Mouse (Mus musculus): ENCODE results near the gene Ginm1. TPM values are rescaled to one million over a fixed set of nuclear protein-coding genes. Genes with fewer than 3 reads are reported as not detected.
A peak's percentile ranks its signal among the peaks of the same experiment; 100 is the strongest.
"Not testable (repeated sequence)": the region's sequence is repeated elsewhere in the genome, so short reads cannot be mapped to it uniquely, and the experiment has no call there.

The Ginm1 gene
- polyA plus RNA-seq, 1 experiment from 2014 or later, result 46.5 TPM

DNA sequence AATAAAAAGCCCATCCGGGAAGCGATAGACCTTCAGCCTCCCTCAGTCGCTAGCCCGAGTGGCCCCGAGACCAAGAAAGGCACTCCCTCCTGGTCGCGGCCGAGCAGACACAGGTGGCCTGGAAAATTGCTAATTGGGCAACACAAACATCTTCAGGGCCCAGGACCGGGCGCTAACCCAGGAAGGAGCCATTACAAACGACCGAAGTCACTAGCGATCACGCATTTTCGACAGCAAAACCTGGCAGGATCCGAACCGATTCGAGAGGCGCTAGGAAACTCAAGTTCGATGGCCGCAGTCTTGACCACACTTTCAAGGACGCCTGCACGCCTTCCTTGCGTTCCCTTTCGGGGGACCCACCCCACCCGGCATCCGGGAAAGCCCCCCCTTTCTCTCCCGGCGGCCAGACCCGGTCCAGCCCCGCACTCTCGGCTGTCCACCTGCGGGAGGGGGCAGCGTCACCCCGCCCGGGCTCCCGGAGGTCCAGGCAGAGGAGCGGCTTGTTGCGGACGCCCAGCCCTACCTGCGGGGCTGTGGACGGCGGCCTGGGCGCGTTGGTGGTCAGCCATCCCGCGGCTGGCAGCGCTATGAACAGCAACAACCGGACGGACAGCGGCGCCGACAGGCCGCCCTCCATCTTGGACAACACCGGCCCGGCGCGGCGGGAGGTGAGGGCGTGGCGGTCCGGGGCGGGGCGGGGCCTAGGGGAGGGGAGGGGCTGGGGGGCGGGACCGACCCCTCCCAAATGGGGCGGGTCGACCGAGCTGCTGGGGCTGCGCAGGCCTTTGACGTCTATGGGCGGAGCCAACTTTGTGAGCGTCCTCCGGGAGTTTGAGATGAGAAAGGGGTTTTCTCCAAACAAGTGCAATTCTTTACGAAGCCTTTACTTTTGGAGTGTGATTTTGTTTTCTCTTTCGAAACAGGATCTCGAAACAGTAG, 12.1 kb downstream of the Ginm1 start:
- H3K27me3 ChIP-seq (replicated peaks; ENCODE audit: control insufficient read depth, insufficient read depth, low read length), result no peaks in the 10 kb centered on the region
- H3K36me3 ChIP-seq (ENCODE audit: control insufficient read depth, insufficient read depth), result 0 out of 2 replicates have a peak, but pooled peaks cover 2% of the 10 kb centered on the region
- peaks cover 7% of the 10 kb centered on the region for H3K4me1 ChIP-seq (replicated peaks; ENCODE audit: control insufficient read depth, insufficient read depth, low read length)
- peak overlapping the region; percentile 72 for H3K9ac ChIP-seq (replicated peaks; ENCODE audit: low read depth, low read length)
- WGBS, result under 1% methylated on average over 65 of the region's 77 CpGs
- no peak overlapping the region for H3K27ac ChIP-seq (ENCODE audit: low read length)
- H3K4me3 ChIP-seq (replicated peaks; ENCODE audit: low read length), result peak overlapping the region; percentile 72
- H3K4me2 ChIP-seq (ENCODE audit: low read length), result peak overlapping the region; percentile 79
- peak; percentile 95 for ATAC-seq
- no peaks in the 10 kb centered on the region for H3K9me3 ChIP-seq (ENCODE audit: control insufficient read depth, low read length)

DNA sequence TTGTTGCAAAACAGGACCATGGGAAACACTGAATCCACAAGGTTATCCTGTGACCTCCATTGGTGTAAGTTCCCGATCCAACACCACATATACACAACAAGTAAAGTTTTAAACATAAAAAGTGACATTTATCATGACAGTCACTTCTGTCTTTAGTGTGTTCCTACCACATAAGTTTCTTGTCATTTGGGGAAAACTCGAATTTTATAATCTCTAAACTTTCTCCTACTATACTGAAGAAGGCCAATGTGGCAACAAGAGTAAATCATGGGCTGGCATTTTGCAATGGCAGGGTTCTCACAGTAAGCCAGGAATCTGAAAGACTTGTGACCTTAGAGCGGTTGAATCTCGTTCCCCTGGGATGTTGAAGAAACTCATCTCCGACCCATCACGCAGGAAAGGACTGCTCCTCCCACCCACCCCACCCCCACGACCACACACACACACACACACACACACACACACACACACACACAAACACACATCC, 12.8 kb downstream of the Ginm1 start:
- Histone ChIP-seq H3K4me3 (replicated peaks; ENCODE audit: low read length) (peak overlapping the region; percentile 72), H3K9ac (replicated peaks; ENCODE audit: low read depth, low read length) (peak overlapping the region; percentile 72), H3K9me3 (ENCODE audit: control insufficient read depth, low read length) (no peaks in the 10 kb centered on the region), H3K4me2 (ENCODE audit: low read length) (peak overlapping the region; percentile 79), H3K27ac (ENCODE audit: low read length) (no peak overlapping the region), H3K36me3 (ENCODE audit: control insufficient read depth, insufficient read depth) (0 out of 2 replicates have a peak, but pooled peaks cover 3% of the 10 kb centered on the region), H3K27me3 (replicated peaks; ENCODE audit: control insufficient read depth, insufficient read depth, low read length) (no peaks in the 10 kb centered on the region), H3K4me1 (replicated peaks; ENCODE audit: control insufficient read depth, insufficient read depth, low read length) (peaks cover 7% of the 10 kb centered on the region)
- ATAC-seq, result no peak; the same call in 1 of the 2 replicates
- 20% methylated on average over 7 of the region's 7 CpGs for WGBS

DNA sequence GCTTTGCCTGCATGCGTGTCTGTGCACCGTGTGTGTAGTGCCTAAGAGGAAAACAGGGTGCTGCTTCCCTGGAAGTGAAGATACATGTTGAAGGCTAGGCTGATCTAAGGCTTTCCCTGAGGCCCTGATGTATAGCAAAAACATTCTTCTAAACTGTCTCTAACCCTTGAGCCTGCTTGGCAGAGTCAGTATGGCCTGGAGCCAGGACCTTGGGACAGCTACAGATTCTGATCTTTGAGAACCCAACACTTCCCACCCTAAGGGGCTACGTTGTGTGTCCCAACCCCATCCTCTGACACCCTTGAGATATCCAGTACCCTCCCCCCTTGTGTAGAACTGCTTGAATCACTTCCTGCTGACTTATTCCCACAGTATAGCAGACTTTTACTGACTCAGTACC, 14.3 kb downstream of the Ginm1 start:
- Histone ChIP-seq H3K9me3 (ENCODE audit: control insufficient read depth, low read length) (no peaks in the 10 kb centered on the region), H3K36me3 (ENCODE audit: control insufficient read depth, insufficient read depth) (peaks cover 8% of the 10 kb centered on the region), H3K4me1 (replicated peaks; ENCODE audit: control insufficient read depth, insufficient read depth, low read length) (peaks cover 7% of the 10 kb centered on the region), H3K4me2 (ENCODE audit: low read length) (no peak overlapping the region), H3K27me3 (replicated peaks; ENCODE audit: control insufficient read depth, insufficient read depth, low read length) (no peaks in the 10 kb centered on the region), H3K9ac (replicated peaks; ENCODE audit: low read depth, low read length) (no peak overlapping the region), H3K4me3 (replicated peaks; ENCODE audit: low read length) (no peak overlapping the region), H3K27ac (ENCODE audit: low read length) (no peak overlapping the region)
- ATAC-seq, result no peak
- 93% methylated on average over 3 of the region's 3 CpGs for whole genome bisulfite sequencing

DNA sequence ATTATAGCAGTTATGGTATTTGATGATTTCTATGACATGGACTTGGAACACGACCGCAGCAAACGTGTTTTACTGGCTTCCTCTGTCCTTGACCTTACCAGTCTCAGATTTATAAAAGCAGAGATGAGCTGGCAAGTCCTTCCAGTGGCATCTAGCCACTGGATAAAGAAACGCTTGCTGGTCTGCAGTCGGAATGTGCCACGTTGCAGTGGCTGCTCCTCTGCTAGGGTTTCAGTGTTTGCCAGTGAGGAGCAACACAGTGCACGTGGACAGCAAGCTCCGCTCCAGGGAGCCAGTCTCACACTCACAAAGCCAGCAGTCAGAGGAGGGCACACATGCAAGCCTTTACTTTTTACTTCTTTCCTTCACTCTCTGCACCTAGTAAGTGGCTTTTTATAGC, 17.2 kb downstream of the Ginm1 start:
- H3K9ac ChIP-seq (replicated peaks; ENCODE audit: low read depth, low read length), result no peak overlapping the region
- no peak overlapping the region for H3K4me3 ChIP-seq (replicated peaks; ENCODE audit: low read length)
- peaks cover 24% of the 10 kb centered on the region for H3K36me3 ChIP-seq (ENCODE audit: control insufficient read depth, insufficient read depth)
- H3K27me3 ChIP-seq (replicated peaks; ENCODE audit: control insufficient read depth, insufficient read depth, low read length), result no peaks in the 10 kb centered on the region
- no peak overlapping the region for H3K4me2 ChIP-seq (ENCODE audit: low read length)
- no peaks in the 10 kb centered on the region for H3K9me3 ChIP-seq (ENCODE audit: control insufficient read depth, low read length)
- no peak for ATAC-seq
- WGBS, result 91% methylated on average over 8 of the region's 8 CpGs
- no peak overlapping the region for H3K27ac ChIP-seq (ENCODE audit: low read length)
- 0 out of 2 replicates have a peak, but pooled peaks cover 2% of the 10 kb centered on the region for H3K4me1 ChIP-seq (replicated peaks; ENCODE audit: control insufficient read depth, insufficient read depth, low read length)

DNA sequence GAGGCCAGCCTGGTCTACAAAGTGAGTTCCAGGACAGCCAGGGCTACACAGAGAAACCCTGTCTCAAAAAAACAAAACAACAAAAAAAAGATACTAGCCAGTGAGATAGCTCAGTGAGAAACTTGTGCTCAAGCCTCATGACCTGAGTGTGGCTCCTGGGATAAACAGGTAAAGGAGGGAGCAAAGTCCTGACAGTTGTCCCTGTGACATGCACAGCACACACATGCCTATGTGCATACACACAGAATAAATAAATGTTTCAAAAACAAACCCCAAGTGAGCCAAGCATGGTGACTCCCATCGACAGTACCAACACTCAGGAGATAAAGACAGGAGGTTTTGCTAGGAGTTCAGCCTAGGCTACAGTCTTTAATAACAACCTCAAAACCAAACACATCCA, 19.9 kb downstream of the Ginm1 start:
- no peaks in the 10 kb centered on the region for H3K27me3 ChIP-seq (replicated peaks; ENCODE audit: control insufficient read depth, insufficient read depth, low read length)
- no peaks in the 10 kb centered on the region for H3K9me3 ChIP-seq (ENCODE audit: control insufficient read depth, low read length)
- H3K27ac ChIP-seq (ENCODE audit: low read length), result no peak overlapping the region
- peaks cover 31% of the 10 kb centered on the region for H3K36me3 ChIP-seq (ENCODE audit: control insufficient read depth, insufficient read depth)
- no peak overlapping the region for H3K4me2 ChIP-seq (ENCODE audit: low read length)
- H3K4me1 ChIP-seq (replicated peaks; ENCODE audit: control insufficient read depth, insufficient read depth, low read length), result no peaks in the 10 kb centered on the region
- H3K9ac ChIP-seq (replicated peaks; ENCODE audit: low read depth, low read length), result no peak overlapping the region
- WGBS, result 100% methylated on average over 1 of the region's 1 CpGs
- no peak overlapping the region for H3K4me3 ChIP-seq (replicated peaks; ENCODE audit: low read length)
- no peak for ATAC-seq

DNA sequence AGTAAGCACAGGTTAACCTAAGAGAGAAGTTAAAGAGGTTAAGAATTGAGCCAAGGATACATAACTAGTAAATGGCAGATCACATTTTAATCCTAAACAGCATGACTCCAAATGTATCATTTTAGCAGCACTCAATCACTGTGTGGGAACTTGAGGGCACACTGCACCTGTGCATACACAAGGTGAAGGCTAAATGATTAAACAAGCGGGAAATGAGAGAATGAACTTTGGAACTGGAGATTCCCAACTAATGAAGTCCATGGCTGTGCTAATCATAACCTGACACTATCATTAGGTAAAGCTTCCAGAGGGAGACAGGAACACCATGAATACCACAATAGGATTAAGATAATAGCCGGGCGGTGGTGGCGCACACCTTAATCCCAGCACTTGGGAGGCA, 20.3 kb downstream of the Ginm1 start:
- H3K9me3 ChIP-seq (ENCODE audit: control insufficient read depth, low read length), result no peaks in the 10 kb centered on the region
- H3K27ac ChIP-seq (ENCODE audit: low read length), result no peak overlapping the region
- H3K36me3 ChIP-seq (ENCODE audit: control insufficient read depth, insufficient read depth), result peaks cover 30% of the 10 kb centered on the region
- WGBS, result 94% methylated on average over 4 of the region's 4 CpGs
- no peaks in the 10 kb centered on the region for H3K4me1 ChIP-seq (replicated peaks; ENCODE audit: control insufficient read depth, insufficient read depth, low read length)
- no peak overlapping the region for H3K4me3 ChIP-seq (replicated peaks; ENCODE audit: low read length)
- no peak overlapping the region for H3K4me2 ChIP-seq (ENCODE audit: low read length)
- H3K27me3 ChIP-seq (replicated peaks; ENCODE audit: control insufficient read depth, insufficient read depth, low read length), result no peaks in the 10 kb centered on the region
- no peak overlapping the region for H3K9ac ChIP-seq (replicated peaks; ENCODE audit: low read depth, low read length)
- ATAC-seq, result no peak

DNA sequence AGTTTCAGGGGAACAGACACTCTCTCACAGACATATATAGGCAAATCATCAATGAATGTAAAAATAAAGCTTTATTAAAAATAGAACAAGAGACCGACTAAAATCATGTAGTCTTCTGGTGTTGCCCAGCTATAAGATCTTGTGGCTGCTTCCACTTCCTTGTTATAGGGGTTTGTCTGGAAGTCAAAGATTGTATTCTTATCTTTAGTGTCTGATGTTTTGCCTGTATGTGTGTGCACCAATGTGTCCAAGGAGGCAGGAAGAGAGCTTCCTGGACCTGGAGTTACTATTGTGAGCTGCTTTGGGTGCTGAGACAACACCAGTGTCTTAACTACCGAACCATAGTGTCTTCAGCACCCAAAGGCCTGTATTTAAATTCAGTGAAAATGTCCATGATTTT, 35.1 kb downstream of the Ginm1 start:
- H3K4me2 ChIP-seq (ENCODE audit: low read length), result no peak overlapping the region
- no peak overlapping the region for H3K9ac ChIP-seq (replicated peaks; ENCODE audit: low read depth, low read length)
- peaks cover 26% of the 10 kb centered on the region for H3K36me3 ChIP-seq (ENCODE audit: control insufficient read depth, insufficient read depth)
- no peak overlapping the region for H3K4me3 ChIP-seq (replicated peaks; ENCODE audit: low read length)
- no peaks in the 10 kb centered on the region for H3K9me3 ChIP-seq (ENCODE audit: control insufficient read depth, low read length)
- no peak overlapping the region for H3K27ac ChIP-seq (ENCODE audit: low read length)
- H3K27me3 ChIP-seq (replicated peaks; ENCODE audit: control insufficient read depth, insufficient read depth, low read length), result no peaks in the 10 kb centered on the region
- WGBS, result 98% methylated on average over 2 of the region's 2 CpGs
- ATAC-seq, result no peak
- no peaks in the 10 kb centered on the region for H3K4me1 ChIP-seq (replicated peaks; ENCODE audit: control insufficient read depth, insufficient read depth, low read length)

DNA sequence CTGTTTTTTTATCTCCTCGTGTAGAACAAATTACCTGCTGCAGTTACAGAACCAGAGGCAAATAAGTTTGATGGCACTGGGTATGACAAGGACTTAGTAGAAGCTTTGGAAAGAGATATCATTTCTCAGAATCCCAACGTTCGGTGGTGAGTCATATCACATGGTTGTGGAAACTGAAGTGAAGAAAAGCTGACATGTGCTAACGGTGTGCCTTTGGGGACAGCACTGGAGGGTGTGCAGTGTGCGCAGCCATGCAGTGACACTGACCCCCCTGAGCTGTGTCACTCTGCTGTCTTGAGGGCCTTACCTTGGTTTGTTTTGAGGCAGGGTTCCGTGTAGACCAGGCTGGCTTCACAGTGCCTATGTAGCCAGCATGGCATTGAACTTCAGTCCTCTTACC, 43.9 kb downstream of the Ginm1 start:
- Histone ChIP-seq H3K4me1 (replicated peaks; ENCODE audit: control insufficient read depth, insufficient read depth, low read length) (no peaks in the 10 kb centered on the region), H3K27ac (ENCODE audit: low read length) (no peak overlapping the region), H3K27me3 (replicated peaks; ENCODE audit: control insufficient read depth, insufficient read depth, low read length) (no peaks in the 10 kb centered on the region), H3K9ac (replicated peaks; ENCODE audit: low read depth, low read length) (no peak overlapping the region), H3K36me3 (ENCODE audit: control insufficient read depth, insufficient read depth) (peaks cover 27% of the 10 kb centered on the region), H3K4me2 (ENCODE audit: low read length) (no peak overlapping the region), H3K9me3 (ENCODE audit: control insufficient read depth, low read length) (no peaks in the 10 kb centered on the region), H3K4me3 (replicated peaks; ENCODE audit: low read length) (no peak overlapping the region)
- WGBS, result 91% methylated on average over 6 of the region's 6 CpGs
- ATAC-seq, result no peak

DNA sequence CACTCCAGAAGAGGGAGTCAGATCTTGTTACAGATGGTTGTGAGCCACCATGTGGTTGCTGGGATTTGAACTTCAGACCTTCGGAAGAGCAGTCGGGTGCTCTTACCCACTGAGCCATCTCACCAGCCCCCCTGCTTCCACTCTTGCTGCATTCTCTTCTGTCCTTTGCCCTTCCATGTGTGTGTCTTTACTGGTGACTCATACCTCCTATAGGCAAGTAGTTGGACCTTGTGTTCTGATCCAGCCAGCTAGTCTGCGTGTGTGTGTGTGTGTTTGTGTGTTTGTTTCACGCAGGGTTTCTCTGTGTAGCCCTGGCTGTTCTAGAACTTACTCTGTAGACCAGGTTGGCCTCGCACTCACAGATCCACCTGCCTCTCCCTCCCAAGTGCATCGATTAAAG, 47.1 kb downstream of the Ginm1 start:
- not testable (repeated sequence) for H3K27ac ChIP-seq (ENCODE audit: low read length); H3K4me2 ChIP-seq (ENCODE audit: low read length); H3K9me3 ChIP-seq (ENCODE audit: control insufficient read depth, low read length); H3K27me3 ChIP-seq (replicated peaks; ENCODE audit: control insufficient read depth, insufficient read depth, low read length); H3K9ac ChIP-seq (replicated peaks; ENCODE audit: low read depth, low read length); ATAC-seq; H3K4me1 ChIP-seq (replicated peaks; ENCODE audit: control insufficient read depth, insufficient read depth, low read length); H3K4me3 ChIP-seq (replicated peaks; ENCODE audit: low read length)
- 94% methylated on average over 6 of the region's 6 CpGs for WGBS
- peaks cover 12% of the 10 kb centered on the region for H3K36me3 ChIP-seq (ENCODE audit: control insufficient read depth, insufficient read depth)
